Mouse (Mus musculus) cortical plate, adult 2 months (tissue): ENCODE data around the gene Maf. TPM values are rescaled to one million over a fixed set of nuclear protein-coding genes. Genes with fewer than 3 reads are reported as not detected.

Source experiments
- H3K27ac ChIP-seq: fragments of 200-500 bp; 2 replicates; pipeline ENCODE4 v1.5.1; 2012; ENCODE audit warnings: low read length, control low read depth, inconsistent platforms; ENCODE audit not compliant: insufficient read depth
- H3K4me1 ChIP-seq: fragments of 200-500 bp; 2 replicates; pipeline ENCODE4 v1.6.1; 2011; ENCODE audit warnings: low read length; ENCODE audit not compliant: control insufficient read depth, insufficient read depth
- H3K4me3 ChIP-seq: fragments of 200-500 bp; 2 replicates; pipeline ENCODE4 v1.5.1; 2011; ENCODE audit warnings: mild to moderate bottlenecking, low read length, control low read depth; ENCODE audit not compliant: insufficient read depth
- CTCF ChIP-seq: fragments of 200-500 bp; IDR thresholded peaks from 2 replicates; pipeline ENCODE4 v1.5.1; 2011; ENCODE audit warnings: mild to moderate bottlenecking, control low read depth, low read length; ENCODE audit not compliant: insufficient read depth; ENCODE audit errors: extremely low read depth
- POLR2A ChIP-seq: fragments of 200-500 bp; IDR thresholded peaks from 2 replicates; pipeline ENCODE4 v1.6.1; 2011; ENCODE audit warnings: mild to moderate bottlenecking, low read length, control low read depth; ENCODE audit not compliant: insufficient read depth; ENCODE audit errors: extremely low read depth
- polyA plus RNA-seq: library from polyadenylated mRNA; depleted of rRNA; stranded (reverse); fragments of >200 nt; gene quantifications from 2 replicates; pipeline ENCODE4 v1.2.3, GENCODE M21; 2012

The Maf gene
- polyA plus RNA-seq, 1 experiment = 10.7 TPM

DNA sequence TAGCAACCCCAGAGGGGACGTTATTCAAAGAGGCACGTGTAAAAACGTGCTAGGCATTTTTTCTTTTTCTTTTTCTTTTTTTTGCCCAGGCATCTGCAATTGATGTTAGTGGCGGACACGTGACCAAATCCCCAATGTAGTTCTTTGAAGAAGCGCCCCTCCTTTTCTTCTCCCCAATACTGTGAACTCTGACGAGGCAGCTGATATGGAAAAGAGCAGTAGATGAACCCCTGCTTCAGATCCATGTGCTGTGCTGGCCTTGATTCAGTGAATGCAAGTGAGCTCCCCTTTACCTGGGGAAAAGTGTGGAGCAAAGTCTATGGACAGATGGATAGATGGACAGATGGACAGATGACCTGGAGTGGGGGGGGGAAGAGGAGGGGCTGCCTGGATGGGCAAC is 28.1 kb downstream of the Maf start:
- no peak overlapping the region for H3K4me3 ChIP-seq
- no peaks in the 10 kb centered on the region for H3K4me1 ChIP-seq
- TF ChIP-seq POLR2A (no peak), CTCF (no peak)
- no peak overlapping the region for H3K27ac ChIP-seq

DNA sequence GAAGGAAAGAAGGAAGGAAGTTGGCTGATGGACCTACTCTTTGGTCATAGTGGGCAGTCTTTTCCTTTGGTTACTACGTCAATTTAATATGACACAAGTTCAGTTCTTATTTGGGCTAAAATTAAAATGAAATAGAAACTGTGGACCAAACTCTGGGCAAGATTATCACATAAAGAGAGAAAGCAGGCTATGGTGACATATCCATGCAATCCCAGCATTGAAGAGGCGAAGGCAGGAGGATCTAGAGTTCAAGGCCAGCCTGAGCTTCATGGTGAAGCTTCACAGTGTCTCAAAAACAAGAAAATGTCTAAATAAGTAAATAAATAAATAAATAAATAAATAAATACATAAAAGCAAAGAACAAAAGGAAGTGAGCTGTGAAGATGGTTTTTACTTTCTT is 42.7 kb downstream of the Maf start:
- no peak overlapping the region for H3K27ac ChIP-seq
- TF ChIP-seq POLR2A (no peak), CTCF (no peak)
- no peak overlapping the region for H3K4me3 ChIP-seq
- no peaks in the 10 kb centered on the region for H3K4me1 ChIP-seq

DNA sequence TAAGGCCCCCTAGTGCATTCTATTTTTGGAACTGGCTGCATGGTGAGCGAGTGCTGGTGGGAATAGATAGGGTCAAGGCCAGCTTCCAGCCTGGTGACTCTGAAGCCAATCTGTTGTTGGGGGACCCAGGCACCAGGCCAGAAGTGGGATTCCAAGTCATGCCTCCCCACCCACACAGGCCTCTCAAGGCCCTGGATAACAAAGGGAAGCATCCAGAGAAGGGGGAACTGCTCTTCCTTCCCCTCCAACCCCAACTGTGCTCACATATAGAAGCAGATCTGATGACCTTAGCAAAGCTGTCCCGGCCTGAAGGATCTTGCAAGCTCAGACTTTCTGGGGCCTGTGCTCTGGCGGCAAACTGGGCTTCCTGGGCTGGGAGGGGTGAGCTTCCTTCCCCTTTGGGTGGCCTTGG is 57.5 kb downstream of the Maf start:
- no peak overlapping the region for H3K27ac ChIP-seq
- no peak overlapping the region for H3K4me3 ChIP-seq
- no peaks in the 10 kb centered on the region for H3K4me1 ChIP-seq
- TF ChIP-seq CTCF = no peak
- no peak for TF ChIP-seq POLR2A

DNA sequence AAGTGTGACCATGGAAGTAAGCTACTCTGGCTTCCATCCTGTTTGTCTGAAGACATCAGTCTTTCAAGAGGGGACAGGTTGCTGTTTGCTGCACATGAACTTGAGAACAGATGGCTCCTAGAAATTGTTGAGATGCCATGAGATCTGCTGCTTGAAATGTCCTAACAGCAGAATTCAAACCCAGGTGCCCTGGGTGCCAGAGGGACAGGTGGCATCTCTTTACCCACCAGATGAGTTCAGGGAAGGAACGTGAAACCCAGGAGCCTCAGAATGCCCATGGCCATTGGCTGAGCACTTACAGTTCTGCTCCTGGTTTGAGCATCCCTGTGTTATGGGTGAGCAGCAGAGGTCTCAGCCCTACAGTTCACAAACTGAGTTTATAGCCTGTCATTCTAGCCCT is 62.5 kb downstream of the Maf start:
- Histone ChIP-seq H3K27ac (no peak overlapping the region), H3K4me3 (no peak overlapping the region), H3K4me1 (no peaks in the 10 kb centered on the region)
- no peak for TF ChIP-seq CTCF
- TF ChIP-seq POLR2A = no peak

DNA sequence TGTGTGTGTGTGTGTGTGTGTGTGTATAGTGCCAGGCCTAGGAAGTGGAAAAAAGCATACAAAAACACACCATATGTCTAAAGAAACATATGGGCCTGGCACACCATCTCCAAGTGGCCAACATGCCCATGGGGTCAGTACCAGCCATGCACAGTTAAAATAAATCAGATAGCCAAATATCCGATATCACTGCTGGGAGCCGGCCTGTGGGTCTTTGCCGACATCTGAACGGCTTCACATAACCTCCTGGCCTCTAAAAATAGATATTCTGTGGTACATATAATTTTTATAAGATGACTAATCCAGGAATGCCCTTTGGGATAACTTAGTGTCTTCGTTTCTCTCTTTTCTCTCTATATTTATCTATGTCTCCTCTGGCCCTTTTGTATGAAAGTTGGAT is 65.7 kb downstream of the Maf start:
- TF ChIP-seq CTCF (no peak), POLR2A (no peak)
- Histone ChIP-seq H3K4me1 (no peaks in the 10 kb centered on the region), H3K4me3 (no peak overlapping the region), H3K27ac (no peak overlapping the region)

DNA sequence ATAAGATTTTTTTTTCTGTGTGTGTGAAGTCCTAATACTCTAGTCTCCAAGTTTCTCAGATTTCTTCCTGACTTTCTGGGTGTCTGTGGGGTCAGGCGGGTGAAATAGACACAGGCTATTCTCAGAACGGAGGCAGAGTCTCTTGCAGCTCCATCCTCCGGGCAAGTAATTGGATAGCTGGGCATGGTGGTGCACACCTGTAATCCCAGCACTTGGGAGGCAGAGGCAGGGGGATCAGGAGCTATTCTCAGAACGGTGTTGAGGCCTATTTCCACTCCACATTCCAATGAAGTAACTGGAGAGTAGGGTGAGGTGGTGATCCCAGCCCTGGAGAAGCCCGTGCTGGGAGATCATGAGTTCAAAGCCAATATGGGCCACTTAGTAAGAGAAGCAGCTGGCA is 67.6 kb downstream of the Maf start:
- TF ChIP-seq POLR2A (no peak), CTCF (no peak)

DNA sequence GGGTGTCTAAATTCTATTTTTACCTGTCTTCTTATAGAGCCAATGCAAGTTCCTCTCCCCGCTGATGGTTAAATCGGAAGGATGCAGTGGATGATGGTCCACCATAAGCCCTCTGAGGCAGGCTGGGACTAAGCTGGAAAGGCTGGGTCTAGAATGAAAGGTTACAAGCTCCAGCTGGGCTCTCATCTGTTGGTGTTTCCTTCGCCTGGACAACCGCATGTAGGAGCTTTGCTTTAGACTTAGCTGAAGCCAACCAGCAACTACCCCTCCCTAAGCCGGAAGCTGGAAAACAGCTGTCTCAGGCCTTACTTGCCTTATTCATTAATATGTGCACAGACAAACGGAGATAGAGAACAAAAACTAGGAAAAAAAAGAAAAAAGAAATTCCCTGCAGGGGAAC is 70.8 kb downstream of the Maf start:
- TF ChIP-seq POLR2A (no peak), CTCF (no peak)
- no peak overlapping the region for H3K27ac ChIP-seq
- H3K4me3 ChIP-seq = no peak overlapping the region
- H3K4me1 ChIP-seq = no peaks in the 10 kb centered on the region

More for the DNA sequence above, 67.6 kb downstream of the Maf start:
- Histone ChIP-seq H3K4me3 (no peak overlapping the region), H3K27ac (no peak overlapping the region), H3K4me1 (no peaks in the 10 kb centered on the region)
